Mouse (Mus musculus): ENCODE data around the gene Zc3h4. TPM values are rescaled to one million over a fixed set of nuclear protein-coding genes. Genes with fewer than 3 reads are reported as not detected.

Zc3h4 gene
- polyA plus RNA-seq (2017; shearing (Covaris generic)), result 19.5 TPM

GRCm38 (mm10) chr7:16400689-16401611, at the start of gene Zc3h4:
Gene Zc3h4 (plus strand): TSS chr7:16400910.

DNA sequence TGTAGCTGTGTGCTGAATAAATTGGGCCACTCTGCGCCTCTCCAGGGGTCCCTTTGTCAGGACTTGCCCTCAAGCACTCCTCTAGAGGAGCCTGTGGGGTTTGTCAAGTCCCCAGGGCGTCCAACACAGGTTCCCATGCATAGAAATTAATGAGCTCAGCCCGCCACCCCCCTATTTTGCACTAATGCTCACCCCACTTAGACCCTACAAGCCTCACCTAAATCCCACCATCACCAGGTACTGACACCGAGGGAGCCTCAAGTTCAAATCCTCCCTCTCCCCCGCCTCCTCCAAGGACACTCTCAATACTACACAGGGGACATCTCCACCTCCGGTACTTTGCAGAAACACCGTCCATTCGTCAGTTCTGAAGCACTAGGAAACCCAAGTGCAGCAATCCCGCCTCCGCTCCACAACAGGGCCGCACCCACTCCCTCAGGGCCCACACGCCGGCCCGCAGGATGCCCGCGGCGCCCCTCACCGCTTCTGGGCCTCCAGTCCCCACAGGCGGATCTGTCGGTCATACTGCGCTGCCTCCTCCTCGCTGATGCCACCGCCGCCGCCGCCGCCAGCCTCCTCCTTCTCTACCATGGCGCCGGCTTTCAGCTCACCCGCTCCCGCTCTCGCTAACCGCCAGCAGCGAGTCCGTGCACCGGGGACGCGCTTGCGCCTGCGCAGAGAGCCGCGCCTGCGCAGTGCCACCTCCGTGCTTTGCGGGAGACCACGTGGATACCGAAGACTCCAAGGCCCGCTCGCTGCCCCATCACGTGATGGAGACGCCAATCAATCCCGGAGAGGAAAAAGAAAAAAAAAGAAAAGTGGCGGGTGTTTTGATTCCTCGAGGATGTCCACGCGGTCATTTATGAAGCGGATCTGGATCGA, 13.3 kb upstream of the Zc3h4 start, which contains the start of gene Sae1:
TSS of gene Sae1 (minus strand) at position 647 of the 882 bp plus-strand sequence.

DNA sequence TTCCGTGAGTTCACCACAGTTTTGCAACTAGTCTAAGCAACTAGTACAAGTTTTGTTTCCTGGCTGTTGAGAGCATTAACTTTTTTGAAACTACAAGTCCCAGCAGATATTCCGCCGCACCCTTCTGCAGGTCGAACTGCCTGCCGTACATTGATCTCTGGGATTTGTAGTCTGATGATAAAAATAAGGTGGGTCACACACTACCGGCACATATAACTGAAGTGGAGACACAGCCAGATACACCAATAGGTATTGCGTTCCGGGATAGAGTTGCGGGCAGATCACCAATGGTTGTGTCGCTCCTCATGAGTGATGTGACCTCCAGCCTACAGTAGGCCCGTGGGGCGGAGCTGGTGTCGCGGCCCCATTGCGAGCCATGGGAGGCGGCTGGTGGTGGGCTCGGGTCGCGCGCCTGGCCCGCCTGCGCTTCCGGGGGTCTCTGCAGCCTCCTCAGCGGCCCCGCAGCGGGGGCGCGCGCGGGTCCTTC, 51.9 kb downstream of the Zc3h4 start, which contains the start of gene Tmem160:
TSS of gene Tmem160 (plus strand) at position 193 of the 487 bp plus-strand sequence.

GRCm38 (mm10) chr7:16477628-16478027, 76.9 kb downstream of the Zc3h4 start, which contains the start of gene Npas1:
Gene Npas1 (minus strand): TSS chr7:16477728.

Other genes with a start within 250 kb of the Zc3h4 start
- 42.9 TPM for gene Meis3, start 225.8 kb upstream of the Zc3h4 start, polyA plus RNA-seq (2017; shearing (Covaris generic))
- 36.4 TPM for gene Dhx34, start 178.9 kb upstream of the Zc3h4 start, polyA plus RNA-seq (2017; shearing (Covaris generic))
- not detected for gene C5ar2, start 156.8 kb upstream of the Zc3h4 start, polyA plus RNA-seq (2017; shearing (Covaris generic))
- gene C5ar1, start 141.4 kb upstream of the Zc3h4 start, polyA plus RNA-seq (2017; shearing (Covaris generic)), result not detected
- gene Inafm1, start 127.3 kb upstream of the Zc3h4 start, polyA plus RNA-seq (2017; shearing (Covaris generic)), result 2.8 TPM
- gene Ccdc9, start 114.1 kb upstream of the Zc3h4 start, polyA plus RNA-seq (2017; shearing (Covaris generic)), result 60.6 TPM
- gene Bbc3, start 92.5 kb upstream of the Zc3h4 start, polyA plus RNA-seq (2017; shearing (Covaris generic)), result 4.4 TPM
- 148 TPM for gene Sae1, start 13.1 kb upstream of the Zc3h4 start, polyA plus RNA-seq (2017; shearing (Covaris generic))
- 8.4 TPM for gene Tmem160, start 51.9 kb downstream of the Zc3h4 start, polyA plus RNA-seq (2017; shearing (Covaris generic))
- gene Npas1, start 76.8 kb downstream of the Zc3h4 start, polyA plus RNA-seq (2017; shearing (Covaris generic)), result not detected
- gene Arhgap35, start 214.1 kb downstream of the Zc3h4 start, polyA plus RNA-seq (2017; shearing (Covaris generic)), result 3.4 TPM

Data from CD4-positive, CD25-positive, alpha-beta regulatory T cell, adult 9 weeks (primary cell).